Mouse (Mus musculus): Measurements from ENCODE around the gene Fbln1.

Fbln1 gene

GRCm38 (mm10) chr15:85206703-85207075 is 940 bp downstream of the Fbln1 start:
- DNase-seq (ENCODE audit: low spot score in 2 of 2) = no peak

- no peak for DNase-seq (ENCODE audit: low spot score in 2 of 2)
These were observed 1.3 kb downstream of the Fbln1 start for GRCm38 (mm10) chr15:85207081-85207480.

GRCm38 (mm10) chr15:85207763-85208162 is 2.0 kb downstream of the Fbln1 start:
- peak in 1 of 2 experiments; percentile 45 for DNase-seq (ENCODE audit: low spot score in 2 of 2)

GRCm38 (mm10) chr15:85208332-85208731 is 2.6 kb downstream of the Fbln1 start:
- DNase-seq (ENCODE audit: low spot score in 2 of 2) = no peak

- DNase-seq (ENCODE audit: low spot score in 2 of 2) = no peak
These were observed 3.6 kb downstream of the Fbln1 start for GRCm38 (mm10) chr15:85209341-85209740.

GRCm38 (mm10) chr15:85210686-85211085 is 4.9 kb downstream of the Fbln1 start:
- no peak for DNase-seq (ENCODE audit: low spot score in 2 of 2)

GRCm38 (mm10) chr15:85211101-85211760 is 5.5 kb downstream of the Fbln1 start:
- DNase-seq (ENCODE audit: low spot score in 2 of 2) = no peak

GRCm38 (mm10) chr15:85216069-85216813 is 10.5 kb downstream of the Fbln1 start:
- no peak for DNase-seq (ENCODE audit: low spot score in 2 of 2)

GRCm38 (mm10) chr15:85218617-85219265 is 13.0 kb downstream of the Fbln1 start:
- no peak for DNase-seq (ENCODE audit: low spot score in 2 of 2)

GRCm38 (mm10) chr15:85220371-85220770 is 14.6 kb downstream of the Fbln1 start:
- DNase-seq (ENCODE audit: low spot score in 2 of 2) = no peak

- no peak for DNase-seq (ENCODE audit: low spot score in 2 of 2)
These were observed 15.5 kb downstream of the Fbln1 start for GRCm38 (mm10) chr15:85221115-85221854.

- DNase-seq (ENCODE audit: low spot score in 2 of 2) = no peak
These were observed 19.9 kb downstream of the Fbln1 start for GRCm38 (mm10) chr15:85225693-85226092.

GRCm38 (mm10) chr15:85226841-85227240 is 21.1 kb downstream of the Fbln1 start:
- no peak for DNase-seq (ENCODE audit: low spot score in 2 of 2)

- DNase-seq (ENCODE audit: low spot score in 2 of 2) = no peak
These were observed 22.8 kb downstream of the Fbln1 start for GRCm38 (mm10) chr15:85228568-85228967.

- DNase-seq (ENCODE audit: low spot score in 2 of 2) = no peak
These were observed 24.3 kb downstream of the Fbln1 start for GRCm38 (mm10) chr15:85229960-85230535.

- no peak for DNase-seq (ENCODE audit: low spot score in 2 of 2)
These were observed 24.9 kb downstream of the Fbln1 start for GRCm38 (mm10) chr15:85230613-85231012.

GRCm38 (mm10) chr15:85231443-85232255 is 25.9 kb downstream of the Fbln1 start:
- peak; percentile 53 to 91 for DNase-seq (ENCODE audit: low spot score in 2 of 2)

- DNase-seq (ENCODE audit: low spot score in 2 of 2) = no peak
These were observed 26.4 kb downstream of the Fbln1 start for GRCm38 (mm10) chr15:85232256-85232535.

GRCm38 (mm10) chr15:85232543-85233250 is 26.9 kb downstream of the Fbln1 start:
- no peak for DNase-seq (ENCODE audit: low spot score in 2 of 2)

- DNase-seq (ENCODE audit: low spot score in 2 of 2) = no peak
These were observed 27.5 kb downstream of the Fbln1 start for GRCm38 (mm10) chr15:85233251-85233611.

GRCm38 (mm10) chr15:85233690-85234089 is 27.9 kb downstream of the Fbln1 start:
- DNase-seq (ENCODE audit: low spot score in 2 of 2) = peak; percentile 57 to 84

Data from urinary bladder, adult 18-20 months (tissue).